Mouse (Mus musculus): Measurements from ENCODE around the gene Acsl5. TPM values are rescaled to one million over a fixed set of nuclear protein-coding genes. Genes with fewer than 3 reads are reported as not detected.

Acsl5 gene
- polyA plus RNA-seq, 1 experiment: 449 TPM

DNA sequence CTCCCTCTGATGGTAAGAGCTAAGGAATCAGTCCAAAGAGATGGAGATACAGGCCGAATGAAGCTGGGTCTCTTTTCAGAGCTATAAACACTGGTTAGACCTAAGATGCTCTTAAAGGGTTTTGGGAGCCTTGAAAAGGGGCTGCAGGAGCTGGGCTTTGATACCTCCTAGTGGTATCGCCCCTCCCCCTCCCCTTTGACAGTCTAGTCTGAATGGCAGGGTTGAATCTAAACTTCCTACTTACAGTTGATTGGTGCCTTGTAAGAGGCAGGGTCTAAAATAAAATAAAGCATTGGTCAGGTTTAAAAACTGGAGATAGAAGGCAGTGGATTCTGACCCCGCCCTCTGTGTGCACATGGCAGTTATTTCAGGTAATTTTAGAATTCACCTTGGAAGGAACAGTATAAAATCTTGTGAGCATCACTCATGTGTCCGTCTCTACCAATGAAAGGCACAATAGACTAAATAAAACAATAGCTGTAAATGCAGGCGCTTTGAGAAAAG is 2.8 kb downstream of the Acsl5 start:
- Histone ChIP-seq H3K4me3 (ENCODE audit: insufficient read depth, low read depth, low read length) (peak overlapping the region; percentile 87), H3K27ac (replicated peaks; ENCODE audit: low read depth, low read length) (no peak overlapping the region)

DNA sequence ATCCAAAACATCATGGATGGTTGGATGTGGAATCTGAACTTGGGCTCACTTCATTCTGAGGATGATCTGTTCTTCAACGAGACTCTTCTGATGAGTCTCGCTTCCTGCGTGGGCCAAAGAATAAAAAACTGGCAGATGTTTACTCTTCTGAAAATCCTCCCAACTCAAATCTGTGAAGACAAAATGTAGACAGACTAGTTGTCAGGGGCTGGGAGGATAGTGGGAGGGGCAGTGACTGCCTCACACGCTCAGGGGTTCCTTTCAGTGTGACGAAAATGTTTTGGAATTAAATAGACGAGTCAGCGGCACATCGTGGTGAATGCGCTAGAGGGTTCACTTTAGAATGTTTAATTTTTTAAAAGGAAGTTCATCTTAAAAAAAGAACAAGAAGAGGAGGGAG is 4.4 kb downstream of the Acsl5 start:
- Histone ChIP-seq H3K27ac (replicated peaks; ENCODE audit: low read depth, low read length) (no peak overlapping the region), H3K4me3 (ENCODE audit: insufficient read depth, low read depth, low read length) (no peak overlapping the region), H3K4me1 (ENCODE audit: control insufficient read depth, insufficient read depth, insufficient read length, low read length) (peaks cover 9% of the 10 kb centered on the region; the same call in 1 of the 2 replicates)

More for the DNA sequence above, 2.8 kb downstream of the Acsl5 start:
- H3K4me1 ChIP-seq (ENCODE audit: control insufficient read depth, insufficient read depth, insufficient read length, low read length): peaks cover 9% of the 10 kb centered on the region; the same call in 1 of the 2 replicates

DNA sequence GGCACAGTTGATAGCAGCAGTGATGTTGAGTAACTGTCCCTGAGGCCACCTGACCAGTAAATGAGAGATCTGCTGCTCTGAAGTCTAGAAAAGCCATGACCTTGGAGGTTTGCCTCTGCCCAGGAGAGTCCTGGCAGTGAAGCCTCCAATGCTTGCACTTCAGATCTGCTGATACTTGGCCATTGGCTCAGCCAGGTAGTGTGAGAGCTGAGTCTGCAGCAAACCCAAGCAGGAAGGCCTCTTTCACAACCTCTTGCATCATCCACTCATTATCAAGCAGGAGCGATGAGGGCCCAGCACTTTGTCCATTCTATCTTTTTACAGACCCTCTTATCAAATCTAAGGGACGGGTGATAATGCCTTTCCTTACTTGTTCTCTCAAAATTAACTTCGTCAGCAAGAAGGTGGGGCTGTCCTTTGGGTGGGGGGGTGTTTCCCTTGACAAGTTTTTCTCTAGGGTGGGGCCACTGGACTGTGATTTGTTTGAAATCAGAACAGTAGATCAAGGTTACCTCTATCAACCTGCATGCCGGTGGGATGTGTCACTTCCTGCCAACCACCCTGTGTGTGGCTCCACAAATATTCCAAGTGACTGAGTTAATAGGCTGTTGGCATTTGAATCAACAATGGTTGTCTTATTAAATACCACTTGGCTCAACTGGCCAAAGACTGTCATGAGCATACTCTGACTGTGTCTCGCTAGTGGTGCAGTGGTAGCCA is 6.1 kb downstream of the Acsl5 start:
- no peak overlapping the region for H3K27ac ChIP-seq (replicated peaks; ENCODE audit: low read depth, low read length)
- H3K4me3 ChIP-seq (ENCODE audit: insufficient read depth, low read depth, low read length): no peak overlapping the region
- H3K4me1 ChIP-seq (ENCODE audit: control insufficient read depth, insufficient read depth, insufficient read length, low read length): peaks cover 9% of the 10 kb centered on the region; the same call in 1 of the 2 replicates

DNA sequence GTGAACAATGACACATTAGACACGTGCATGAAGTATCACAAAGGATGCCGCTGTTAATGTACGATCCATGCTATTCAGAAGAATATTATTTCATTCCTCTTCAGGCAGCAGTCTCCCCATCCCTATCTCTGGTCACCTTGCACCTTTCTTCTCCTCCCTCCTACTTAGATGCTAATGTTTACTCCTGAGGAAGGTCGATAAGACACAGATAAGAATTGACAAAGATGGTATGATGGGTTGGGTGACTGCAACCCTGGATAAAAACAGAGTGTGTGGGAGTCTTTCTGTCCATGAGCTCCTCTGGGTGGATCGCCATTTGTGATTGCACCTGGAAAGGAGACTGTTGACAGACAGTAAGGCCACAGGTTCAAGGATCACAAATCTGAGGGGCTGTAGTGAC is 6.8 kb downstream of the Acsl5 start:
- Histone ChIP-seq H3K4me3 (ENCODE audit: insufficient read depth, low read depth, low read length) (no peak overlapping the region), H3K27ac (replicated peaks; ENCODE audit: low read depth, low read length) (no peak overlapping the region), H3K4me1 (ENCODE audit: control insufficient read depth, insufficient read depth, insufficient read length, low read length) (peaks cover 9% of the 10 kb centered on the region; the same call in 1 of the 2 replicates)

DNA sequence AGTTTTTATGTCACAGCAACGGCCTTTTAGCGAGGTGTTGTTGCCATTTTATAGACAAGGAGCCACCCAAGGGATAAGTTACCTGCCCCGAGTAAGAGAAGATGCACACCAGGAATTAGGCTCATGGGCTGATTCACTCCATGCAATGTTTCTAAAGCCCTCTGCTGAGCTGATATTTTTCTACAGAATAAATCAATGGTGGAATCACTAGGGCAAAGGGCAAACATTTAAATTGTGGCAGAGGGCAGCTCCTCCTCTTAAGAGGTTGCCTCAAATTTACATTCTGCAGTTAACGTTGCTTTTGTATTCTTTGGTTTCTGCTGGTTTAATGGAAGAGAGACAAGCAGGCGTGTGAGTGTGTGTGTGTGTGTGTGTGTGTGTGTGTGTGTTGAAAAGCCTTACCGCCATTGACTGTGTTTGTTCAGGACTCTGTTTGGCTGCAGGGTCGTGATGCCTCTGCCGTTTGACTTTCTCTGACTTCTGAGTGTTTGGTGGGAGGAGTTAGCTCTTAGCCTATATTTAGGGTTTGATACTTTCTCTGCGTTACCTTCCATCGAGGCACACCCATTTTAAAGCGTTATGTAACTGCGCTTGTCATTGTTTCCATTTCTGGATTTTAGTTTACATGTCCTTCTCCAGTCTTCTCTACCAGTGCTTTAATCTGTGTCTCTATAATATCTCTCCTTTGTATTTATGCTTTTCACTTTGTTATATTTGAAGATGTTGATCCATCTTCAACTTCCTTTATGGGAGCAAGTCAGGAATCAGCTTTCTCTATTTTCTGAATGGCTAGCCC is 8.8 kb downstream of the Acsl5 start:
- no peak overlapping the region for H3K4me3 ChIP-seq (ENCODE audit: insufficient read depth, low read depth, low read length)
- H3K4me1 ChIP-seq (ENCODE audit: control insufficient read depth, insufficient read depth, insufficient read length, low read length): peaks cover 9% of the 10 kb centered on the region; the same call in 1 of the 2 replicates
- H3K27ac ChIP-seq (replicated peaks; ENCODE audit: low read depth, low read length): peak overlapping the region; percentile 46

DNA sequence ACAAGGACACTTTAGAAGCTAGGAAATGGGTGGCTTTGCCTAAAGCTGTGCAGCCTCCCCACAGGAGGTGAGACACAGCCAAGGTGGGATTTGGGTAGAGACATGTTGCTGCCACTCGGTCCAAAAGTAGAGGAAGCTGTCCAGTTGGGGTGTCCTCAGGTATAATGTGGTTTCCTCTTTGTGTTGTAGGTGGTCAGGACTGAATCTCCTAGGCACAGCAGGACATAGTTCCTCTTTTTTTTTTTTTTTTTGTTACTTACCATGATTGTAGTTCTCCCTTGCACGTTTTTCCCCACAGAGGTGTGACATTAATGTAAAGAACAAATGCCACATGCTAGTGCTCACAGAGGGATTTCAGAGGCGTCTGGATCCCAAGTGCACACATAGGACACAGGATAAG is 13.5 kb downstream of the Acsl5 start:
- H3K27ac ChIP-seq (replicated peaks; ENCODE audit: low read depth, low read length): no peak overlapping the region
- H3K4me1 ChIP-seq (ENCODE audit: control insufficient read depth, insufficient read depth, insufficient read length, low read length): 0 out of 2 replicates have a peak, but pooled peaks cover 2% of the 10 kb centered on the region
- no peak overlapping the region for H3K4me3 ChIP-seq (ENCODE audit: insufficient read depth, low read depth, low read length)

DNA sequence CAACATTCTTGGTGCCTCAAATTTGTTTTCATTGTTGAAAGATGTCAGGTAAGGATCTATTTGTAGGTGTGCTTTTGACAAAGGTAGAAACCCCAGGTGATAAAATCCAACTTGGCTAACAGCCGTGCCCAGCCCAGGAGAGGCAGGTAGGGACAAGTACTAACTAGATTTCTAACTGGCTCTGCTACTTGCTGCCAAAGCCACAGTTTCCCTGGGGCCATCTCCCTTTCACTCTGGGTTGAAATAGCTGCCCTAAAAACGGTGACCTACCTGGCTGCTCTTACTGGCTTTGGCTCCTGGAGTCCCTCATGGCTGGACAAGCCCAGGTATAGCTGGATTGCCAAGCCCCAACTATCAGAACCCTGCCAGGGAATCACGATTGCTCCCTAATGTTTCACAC is 15.0 kb downstream of the Acsl5 start:
- no peak overlapping the region for H3K27ac ChIP-seq (replicated peaks; ENCODE audit: low read depth, low read length)
- H3K4me3 ChIP-seq (ENCODE audit: insufficient read depth, low read depth, low read length): no peak overlapping the region
- H3K4me1 ChIP-seq (ENCODE audit: control insufficient read depth, insufficient read depth, insufficient read length, low read length): no peaks in the 10 kb centered on the region

DNA sequence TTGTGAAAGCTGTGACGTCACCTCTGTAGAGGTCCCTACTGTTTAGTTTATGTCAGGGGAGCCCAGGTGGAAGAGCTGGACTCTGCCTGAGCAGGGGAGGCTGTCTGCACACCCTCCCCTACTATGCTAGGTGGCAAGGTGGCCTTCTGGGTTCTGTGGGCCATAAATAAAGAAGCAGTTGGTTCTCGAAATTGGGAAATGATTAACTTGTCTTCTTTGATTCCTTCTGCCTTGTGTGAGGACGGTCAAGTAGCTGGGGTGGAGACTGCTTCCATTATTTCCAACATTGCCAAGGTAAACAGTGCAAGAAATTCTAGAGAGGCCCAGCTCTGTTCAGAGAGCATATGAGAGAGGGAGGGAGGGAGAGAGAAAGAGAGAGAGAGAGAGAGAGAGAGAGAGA is 16.4 kb downstream of the Acsl5 start:
- no peaks in the 10 kb centered on the region for H3K4me1 ChIP-seq (ENCODE audit: control insufficient read depth, insufficient read depth, insufficient read length, low read length)
- H3K27ac ChIP-seq (replicated peaks; ENCODE audit: low read depth, low read length): no peak overlapping the region
- H3K4me3 ChIP-seq (ENCODE audit: insufficient read depth, low read depth, low read length): no peak overlapping the region

DNA sequence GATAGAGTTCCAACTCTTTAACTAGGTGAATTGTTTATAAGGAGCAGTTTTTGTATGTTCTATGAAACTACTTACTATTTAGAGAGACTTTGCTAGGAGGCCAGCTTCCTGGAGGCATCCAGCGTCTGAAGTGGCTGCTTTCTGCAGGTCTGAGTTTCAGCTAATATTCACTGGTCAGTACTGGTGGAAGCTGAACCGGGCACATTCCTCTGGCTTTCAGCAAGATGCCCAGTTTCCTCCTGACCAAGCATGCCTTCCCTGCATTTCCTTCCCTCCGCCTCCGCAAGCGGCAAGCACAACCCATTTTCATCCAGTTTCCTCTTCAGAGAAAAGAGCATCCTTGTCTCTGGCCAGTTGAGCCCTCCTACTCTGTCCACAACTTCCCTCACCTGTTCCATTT is 17.3 kb downstream of the Acsl5 start:
- Histone ChIP-seq H3K27ac (replicated peaks; ENCODE audit: low read depth, low read length) (no peak overlapping the region), H3K4me1 (ENCODE audit: control insufficient read depth, insufficient read depth, insufficient read length, low read length) (no peaks in the 10 kb centered on the region), H3K4me3 (ENCODE audit: insufficient read depth, low read depth, low read length) (no peak overlapping the region)

DNA sequence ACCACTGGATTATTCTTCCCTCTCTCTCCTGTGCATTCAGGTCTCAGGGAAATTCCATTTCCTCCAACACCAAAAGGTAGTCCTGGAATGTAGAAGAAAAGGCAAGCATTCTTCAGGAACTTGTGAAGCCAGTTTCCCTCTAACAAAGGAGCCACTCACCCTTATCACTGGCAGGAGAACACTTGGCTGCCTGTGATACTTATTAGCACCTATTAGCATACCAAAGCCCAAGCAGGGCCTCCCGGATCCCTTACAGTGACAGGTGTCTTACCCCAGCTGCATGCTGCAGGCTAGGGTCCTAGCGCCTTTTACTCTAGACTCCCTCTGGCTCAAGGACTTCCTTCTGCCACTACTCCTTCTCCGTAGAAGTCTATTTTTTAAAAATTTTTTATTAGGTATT is 19.7 kb downstream of the Acsl5 start:
- H3K4me3 ChIP-seq (ENCODE audit: insufficient read depth, low read depth, low read length): no peak overlapping the region
- H3K4me1 ChIP-seq (ENCODE audit: control insufficient read depth, insufficient read depth, insufficient read length, low read length): no peaks in the 10 kb centered on the region
- no peak overlapping the region for H3K27ac ChIP-seq (replicated peaks; ENCODE audit: low read depth, low read length)

DNA sequence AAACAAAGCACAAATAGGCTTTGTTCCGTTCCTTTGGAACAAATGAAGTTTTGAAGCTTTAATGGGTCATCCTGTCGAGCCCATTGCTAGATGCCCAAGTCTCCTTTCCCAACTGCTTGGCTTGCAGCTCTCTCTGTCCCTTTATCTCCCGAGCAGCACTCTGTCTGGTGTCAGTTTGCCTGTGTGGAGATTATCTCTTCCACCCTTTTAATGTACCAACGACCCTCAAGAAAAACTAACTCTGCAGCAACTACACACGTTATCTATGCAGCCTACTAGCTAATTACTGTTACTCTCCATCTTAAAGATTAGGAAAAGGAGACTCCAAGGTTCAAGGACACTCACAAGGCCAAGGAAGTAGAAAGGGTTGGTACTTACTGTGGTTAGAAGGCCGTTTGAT is 21.6 kb downstream of the Acsl5 start:
- no peak overlapping the region for H3K4me3 ChIP-seq (ENCODE audit: insufficient read depth, low read depth, low read length)
- no peaks in the 10 kb centered on the region for H3K4me1 ChIP-seq (ENCODE audit: control insufficient read depth, insufficient read depth, insufficient read length, low read length)

DNA sequence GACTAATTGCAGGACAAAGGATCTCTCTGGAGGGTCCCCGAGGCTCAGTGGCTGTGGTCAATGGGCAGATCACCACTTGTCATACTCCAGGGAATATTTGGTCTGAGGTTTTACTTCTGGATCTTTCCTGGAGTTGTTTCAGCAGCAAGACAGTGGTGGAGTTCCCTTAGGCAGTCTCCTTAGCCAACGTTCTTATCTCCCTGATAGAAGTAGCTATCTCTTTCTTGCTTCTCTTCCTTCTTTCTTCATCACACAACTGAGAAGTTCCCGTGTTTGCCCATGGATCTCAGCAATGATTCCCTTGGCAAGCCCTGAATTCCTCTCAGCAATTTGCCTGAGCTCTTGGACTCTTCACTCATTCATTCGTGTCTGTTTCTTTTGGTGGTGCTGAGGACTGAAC is 24.4 kb downstream of the Acsl5 start:
- Histone ChIP-seq H3K4me3 (ENCODE audit: insufficient read depth, low read depth, low read length) (no peak overlapping the region), H3K27ac (replicated peaks; ENCODE audit: low read depth, low read length) (no peak overlapping the region), H3K4me1 (ENCODE audit: control insufficient read depth, insufficient read depth, insufficient read length, low read length) (no peaks in the 10 kb centered on the region)

More for the DNA sequence above, 21.6 kb downstream of the Acsl5 start:
- no peak overlapping the region for H3K27ac ChIP-seq (replicated peaks; ENCODE audit: low read depth, low read length)

DNA sequence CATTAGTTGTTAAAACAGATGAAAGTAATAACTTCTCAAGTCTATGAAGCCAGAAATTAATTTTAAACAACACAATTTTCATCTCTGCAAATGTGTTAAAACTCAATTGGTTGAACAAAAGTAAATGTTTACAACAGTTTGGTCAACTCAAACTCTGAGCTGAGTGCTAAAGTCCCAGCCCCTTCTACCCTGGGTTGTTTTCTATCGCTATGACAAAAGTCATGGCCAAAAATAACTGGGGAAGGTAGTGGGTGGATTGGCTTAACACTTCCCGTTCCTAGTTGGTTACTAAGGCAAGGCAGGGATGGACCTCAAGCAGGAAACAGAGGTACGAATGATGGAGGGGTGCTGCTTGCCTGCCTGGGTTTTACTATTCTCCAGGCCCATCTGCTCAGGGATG is 25.0 kb downstream of the Acsl5 start:
- H3K4me3 ChIP-seq (ENCODE audit: insufficient read depth, low read depth, low read length): no peak overlapping the region
- no peaks in the 10 kb centered on the region for H3K4me1 ChIP-seq (ENCODE audit: control insufficient read depth, insufficient read depth, insufficient read length, low read length)
- no peak overlapping the region for H3K27ac ChIP-seq (replicated peaks; ENCODE audit: low read depth, low read length)

DNA sequence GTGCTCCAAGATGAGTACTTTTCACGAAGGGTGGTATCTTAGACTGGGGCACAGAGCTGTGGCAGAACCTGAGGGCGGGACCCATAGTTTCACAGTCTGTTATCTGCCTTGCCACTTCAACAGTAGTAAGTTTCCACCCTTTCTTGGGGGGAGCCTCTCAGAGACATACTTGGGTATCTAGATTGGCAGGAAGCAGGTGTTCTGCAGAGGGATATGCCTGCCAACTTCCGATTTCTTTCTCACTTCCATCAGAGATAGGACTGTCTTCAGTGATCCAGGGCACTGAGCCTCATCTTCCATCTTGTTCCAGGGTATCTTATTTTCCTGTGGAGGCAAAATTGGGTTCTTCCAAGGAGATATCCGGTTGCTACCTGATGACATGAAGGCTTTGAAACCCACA is 32.4 kb downstream of the Acsl5 start:
- no peak overlapping the region for H3K27ac ChIP-seq (replicated peaks; ENCODE audit: low read depth, low read length)
- no peaks in the 10 kb centered on the region for H3K4me1 ChIP-seq (ENCODE audit: control insufficient read depth, insufficient read depth, insufficient read length, low read length)
- no peak overlapping the region for H3K4me3 ChIP-seq (ENCODE audit: insufficient read depth, low read depth, low read length)

DNA sequence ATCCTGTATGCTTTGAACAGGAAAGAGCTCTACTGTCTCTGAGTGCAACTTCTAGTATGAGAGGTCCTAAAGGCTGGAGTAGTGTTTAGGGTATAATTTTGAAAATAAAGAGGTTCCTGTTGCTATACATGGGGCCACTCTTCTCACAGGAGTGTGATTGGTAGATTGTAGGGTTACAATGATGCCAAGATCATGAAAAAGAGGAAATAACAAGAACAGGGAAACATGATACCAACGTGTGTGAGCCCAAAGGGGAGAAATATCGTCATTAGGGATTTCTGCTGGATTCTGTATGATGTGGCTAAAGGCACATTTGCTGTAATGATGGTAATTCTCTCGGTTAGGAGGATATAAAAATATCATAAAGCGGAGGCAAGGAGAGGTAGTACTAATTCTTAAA is 34.3 kb downstream of the Acsl5 start:
- H3K4me3 ChIP-seq (ENCODE audit: insufficient read depth, low read depth, low read length): no peak overlapping the region
- H3K27ac ChIP-seq (replicated peaks; ENCODE audit: low read depth, low read length): no peak overlapping the region
- no peaks in the 10 kb centered on the region for H3K4me1 ChIP-seq (ENCODE audit: control insufficient read depth, insufficient read depth, insufficient read length, low read length)

Data from brown adipose tissue, adult 24 weeks (tissue).